Mouse (Mus musculus) small intestine, adult 2 months (tissue): ENCODE measurements around the gene Cers6. TPM values are rescaled to one million over a fixed set of nuclear protein-coding genes. Genes with fewer than 3 reads are reported as not detected.

Experiments
- H3K27ac ChIP-seq: fragments of 200-500 bp; 2 replicates; pipeline ENCODE4 v1.5.1; 2012; ENCODE audit warnings: low read depth, low read length, control low read depth, inconsistent platforms; ENCODE audit not compliant: insufficient read depth
- H3K27me3 ChIP-seq: fragments of 200-500 bp; 2 replicates; pipeline ENCODE4 v1.6.1; 2012; ENCODE audit warnings: mild to moderate bottlenecking, moderate library complexity, low read length, inconsistent platforms; ENCODE audit not compliant: control insufficient read depth, insufficient read depth
- H3K36me3 ChIP-seq: fragments of 200-500 bp; 2 replicates; pipeline ENCODE4 v1.6.1; 2012; ENCODE audit warnings: mild to moderate bottlenecking, low read length, control low read depth, inconsistent platforms; ENCODE audit not compliant: control insufficient read depth, insufficient read depth
- H3K4me1 ChIP-seq: fragments of 200-500 bp; 2 replicates; pipeline ENCODE4 v1.6.1; 2012; ENCODE audit warnings: low read length, inconsistent platforms, mixed read lengths; ENCODE audit not compliant: control insufficient read depth, insufficient read depth, insufficient read length
- H3K4me3 ChIP-seq: fragments of 200-500 bp; 2 replicates; pipeline ENCODE4 v1.5.1; 2012; ENCODE audit warnings: low read depth, mild to moderate bottlenecking, control low read depth, inconsistent platforms, low read length, moderate library complexity
- CTCF ChIP-seq: fragments of 200-500 bp; IDR thresholded peaks from 2 replicates; pipeline ENCODE4 v1.5.1; 2012; ENCODE audit warnings: low read depth, mild to moderate bottlenecking, control low read depth, inconsistent platforms, low read length, moderate library complexity, mixed read lengths; ENCODE audit not compliant: insufficient replicate concordance, insufficient read length; ENCODE audit errors: extremely low read depth
- POLR2A ChIP-seq: fragments of 200-500 bp; IDR thresholded peaks from 2 replicates; pipeline ENCODE4 v1.6.1; 2012; ENCODE audit warnings: low read depth, mild to moderate bottlenecking, control low read depth, inconsistent platforms, low read length, moderate library complexity
- whole genome bisulfite sequencing: fragments of 180-500 bp; shearing (Covaris S2); methylation state at CpG from one replicate; pipeline ENCODE4 v1.1.7; 2018; 5-methylcytosine and 5-hydroxymethylcytosine counted together
- polyA plus RNA-seq: library from polyadenylated mRNA; depleted of rRNA; stranded (reverse); fragments of >200 nt; gene quantifications from 2 replicates; pipeline ENCODE4 v1.2.3, GENCODE M21; 2012

The Cers6 gene
- polyA plus RNA-seq, 1 experiment: 19.4 TPM

DNA sequence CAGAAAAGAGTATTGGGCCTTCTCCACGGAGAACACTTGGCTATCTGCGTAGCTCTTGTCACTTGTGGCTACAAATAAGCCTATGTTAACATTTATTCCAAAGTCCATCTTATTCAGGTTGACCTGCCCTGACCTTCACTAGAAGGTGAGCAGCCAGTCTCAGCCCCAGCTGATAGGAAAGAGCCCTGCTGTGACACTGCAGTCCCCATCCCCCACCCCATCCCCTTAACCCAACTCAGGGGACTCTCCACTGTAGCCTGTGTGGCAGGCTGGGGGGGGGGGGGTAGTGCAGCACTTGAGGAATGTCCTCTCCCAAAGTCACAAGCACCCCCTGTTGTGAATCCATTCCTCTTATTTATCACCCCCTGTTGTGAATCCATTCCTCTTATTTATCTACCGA, 270.8 kb downstream of the Cers6 start:
- Histone ChIP-seq H3K27ac (no peak overlapping the region), H3K4me1 (peaks cover 17% of the 10 kb centered on the region; the same call in 1 of the 2 replicates), H3K36me3 (no peaks in the 10 kb centered on the region), H3K27me3 (no peaks in the 10 kb centered on the region), H3K4me3 (no peak overlapping the region)
- WGBS: 62% methylated on average over 3 of the region's 3 CpGs
- TF ChIP-seq POLR2A (no peak), CTCF (no peak)

GRCm38 (mm10) chr2:69132488-69133040, 271.3 kb downstream of the Cers6 start:
- Histone ChIP-seq H3K4me3 (no peak overlapping the region), H3K27ac (no peak overlapping the region), H3K4me1 (peaks cover 20% of the 10 kb centered on the region; the same call in 1 of the 2 replicates), H3K27me3 (no peaks in the 10 kb centered on the region), H3K36me3 (no peaks in the 10 kb centered on the region)
- TF ChIP-seq POLR2A (no peak), CTCF (no peak)
- WGBS: 65% methylated on average over 5 of the region's 5 CpGs

DNA sequence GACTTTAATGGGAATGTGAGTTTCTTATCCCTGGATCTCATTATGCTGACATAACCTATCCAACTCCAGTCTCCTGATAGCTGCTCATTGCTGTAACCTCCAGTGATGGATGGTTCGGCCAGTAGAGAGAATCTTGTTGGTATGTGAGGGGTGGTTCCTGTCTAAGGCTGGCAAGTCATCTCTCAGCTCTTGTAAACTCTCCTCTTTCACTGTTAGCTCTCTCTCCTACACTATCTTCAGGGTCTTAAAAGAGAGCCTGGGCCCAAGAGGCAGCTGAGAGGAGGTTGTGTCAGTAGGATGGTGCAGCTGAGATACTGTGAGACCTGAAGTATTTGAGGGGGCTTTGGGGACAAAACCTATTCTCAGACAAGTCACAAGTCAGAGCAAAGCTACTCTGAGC, 272.9 kb downstream of the Cers6 start:
- Histone ChIP-seq H3K36me3 (no peaks in the 10 kb centered on the region), H3K4me1 (peaks cover 22% of the 10 kb centered on the region), H3K4me3 (no peak overlapping the region), H3K27ac (peak overlapping the region; percentile 68; the same call in 1 of the 2 replicates), H3K27me3 (no peaks in the 10 kb centered on the region)
- TF ChIP-seq CTCF (no peak), POLR2A (no peak)
- WGBS: 84% methylated on average over 1 of the region's 1 CpGs

GRCm38 (mm10) chr2:69134937-69135336, 273.7 kb downstream of the Cers6 start:
- peak overlapping the region; percentile 21; the same call in 1 of the 2 replicates for H3K4me3 ChIP-seq
- no peaks in the 10 kb centered on the region for H3K36me3 ChIP-seq
- TF ChIP-seq POLR2A: no peak
- TF ChIP-seq CTCF: no peak
- H3K27me3 ChIP-seq: no peaks in the 10 kb centered on the region
- peaks cover 22% of the 10 kb centered on the region for H3K4me1 ChIP-seq
- peak overlapping the region; percentile 96 for H3K27ac ChIP-seq
- WGBS: 46% methylated on average over 9 of the region's 9 CpGs

DNA sequence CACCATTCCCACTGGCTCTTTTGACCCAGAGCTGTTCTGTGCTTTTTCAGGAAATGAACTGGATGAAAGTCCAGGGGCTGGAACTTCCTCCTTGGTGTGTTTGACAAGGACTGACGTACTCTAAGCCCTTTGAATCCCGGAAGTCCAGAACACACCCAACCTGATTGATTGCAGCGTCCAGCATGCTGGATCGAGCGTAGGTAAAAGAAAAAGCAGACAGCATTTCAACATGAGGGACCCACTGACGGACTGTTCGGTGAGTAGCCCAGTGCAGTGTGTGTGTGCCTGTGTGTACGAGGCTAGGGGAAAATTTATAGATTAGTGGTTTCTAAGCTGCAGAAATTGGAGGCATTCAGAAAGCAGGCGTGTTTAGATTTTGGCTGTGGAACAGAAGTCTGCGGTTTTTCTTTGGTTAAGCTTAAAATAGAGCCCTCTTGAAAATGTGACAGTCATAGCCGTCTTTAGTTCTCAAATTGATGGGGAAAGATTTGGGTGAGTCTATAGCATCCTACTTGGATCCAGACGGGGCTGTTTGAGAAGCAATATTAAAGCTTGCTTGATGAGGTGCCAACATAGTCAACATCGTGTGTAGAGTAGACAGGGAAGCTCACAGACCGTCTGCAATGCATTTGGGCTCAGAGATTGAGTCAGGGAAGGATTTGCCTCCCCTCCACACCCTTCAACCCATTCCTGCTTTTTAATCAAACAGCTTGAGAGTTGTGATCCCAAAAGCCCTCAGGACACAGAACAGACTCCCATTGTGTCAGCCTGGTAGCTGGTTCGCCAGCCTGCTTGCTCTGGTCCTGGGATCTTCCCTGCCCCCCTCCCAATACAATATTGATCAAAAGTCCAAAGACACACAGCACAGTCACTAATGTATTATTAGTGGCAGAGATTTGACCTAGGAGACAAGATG, 274.7 kb downstream of the Cers6 start, which contains the start of gene Nostrin:
TSS of gene Nostrin (plus strand) at position 140 of the 916 bp plus-strand sequence.
- peak within 1 kb of the TSS; percentile 72 for H3K4me3 ChIP-seq
- H3K4me1 ChIP-seq: peaks cover 23% of the 10 kb centered on the region
- 2% methylated on average over 15 of the region's 15 CpGs for WGBS
- H3K36me3 ChIP-seq: no peaks in the 10 kb centered on the region
- H3K27ac ChIP-seq: peak within 1 kb of the TSS; percentile 96
- TF ChIP-seq POLR2A (peak; percentile 51; the same call in 1 of the 2 replicates), CTCF (no peak)
- no peaks in the 10 kb centered on the region for H3K27me3 ChIP-seq

DNA sequence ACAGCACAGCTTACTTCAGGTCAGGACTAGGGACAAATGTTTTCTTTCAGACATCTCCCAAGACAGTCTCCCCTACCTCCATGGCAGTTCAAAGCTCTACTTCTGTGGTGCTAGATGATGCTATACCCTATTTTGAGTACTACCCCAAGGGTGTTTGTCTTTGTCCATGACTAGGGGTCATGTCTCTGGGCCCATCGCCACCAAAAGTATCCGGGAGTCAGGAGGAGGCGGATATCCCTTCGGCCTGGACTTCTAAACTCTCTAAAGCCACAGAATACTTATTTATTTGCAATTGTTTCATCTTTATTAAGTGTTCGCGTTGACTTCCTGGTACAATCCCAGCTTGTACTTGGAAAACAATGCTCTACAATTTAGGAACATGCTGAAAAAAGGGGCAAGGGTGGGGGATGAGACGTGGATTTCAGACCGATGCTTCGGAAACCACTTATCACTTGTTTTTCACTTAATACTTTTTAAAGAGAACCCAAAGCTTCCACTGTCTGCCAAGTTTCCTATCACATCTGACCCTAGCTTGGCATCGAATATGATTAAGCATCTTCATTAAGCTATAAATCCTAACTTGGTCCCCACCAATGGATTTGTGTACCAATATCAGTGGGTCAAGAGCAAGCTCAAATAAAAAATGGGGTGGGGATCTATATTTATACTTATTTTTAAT, 276.3 kb downstream of the Cers6 start:
- Histone ChIP-seq H3K27ac (no peak overlapping the region), H3K4me3 (0 out of 2 replicates have a peak overlapping the region, but pooled peaks have one; percentile 21)

More for the DNA sequence above, 276.3 kb downstream of the Cers6 start:
- Histone ChIP-seq H3K4me1 (peaks cover 19% of the 10 kb centered on the region), H3K27me3 (no peaks in the 10 kb centered on the region), H3K36me3 (no peaks in the 10 kb centered on the region)
- no peak for TF ChIP-seq POLR2A
- 85% methylated on average over 10 of the region's 10 CpGs for WGBS
